Mouse (Mus musculus): ENCODE measurements around the gene Cer1.

Cer1 gene

DNA sequence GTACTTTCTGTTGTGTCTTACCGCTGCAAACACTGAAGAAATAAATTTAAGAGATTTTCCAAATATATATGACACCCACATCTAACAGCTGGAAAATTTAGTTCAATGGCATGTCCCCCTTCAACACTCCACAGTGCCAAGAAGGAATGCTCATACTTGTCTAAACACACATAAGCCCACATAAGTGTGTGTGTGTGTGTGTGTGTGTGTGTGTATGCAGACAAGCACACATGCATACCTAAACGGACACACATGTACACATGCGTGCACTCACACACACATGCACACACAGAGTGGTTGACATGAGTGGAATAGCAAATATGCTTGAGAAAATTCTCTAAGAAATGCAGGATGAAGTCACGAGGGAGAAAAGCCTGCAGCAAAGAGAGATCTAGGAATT lies 12.4 kb downstream of the Cer1 start:
- no peak for DNase-seq

DNA sequence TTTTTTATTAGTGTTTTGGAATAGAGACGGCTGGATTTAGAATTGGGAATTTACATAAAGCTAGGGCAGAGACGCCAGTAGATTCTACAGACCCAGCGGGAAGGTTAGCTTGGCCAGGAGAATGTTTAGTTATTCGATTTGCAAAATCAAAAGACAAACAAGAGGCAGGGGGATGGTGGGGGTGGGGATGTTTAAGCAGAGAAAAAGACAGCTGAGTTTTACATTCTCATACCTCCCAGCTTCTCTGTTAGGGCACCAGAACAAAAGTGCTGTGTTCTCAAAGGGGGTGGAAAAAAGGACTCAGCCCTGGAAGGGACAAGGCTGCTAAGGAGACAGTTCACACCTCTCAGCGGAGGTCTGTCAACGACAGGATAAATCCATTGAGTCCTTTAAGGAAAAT lies 12.8 kb downstream of the Cer1 start:
- DNase-seq, result no peak

DNA sequence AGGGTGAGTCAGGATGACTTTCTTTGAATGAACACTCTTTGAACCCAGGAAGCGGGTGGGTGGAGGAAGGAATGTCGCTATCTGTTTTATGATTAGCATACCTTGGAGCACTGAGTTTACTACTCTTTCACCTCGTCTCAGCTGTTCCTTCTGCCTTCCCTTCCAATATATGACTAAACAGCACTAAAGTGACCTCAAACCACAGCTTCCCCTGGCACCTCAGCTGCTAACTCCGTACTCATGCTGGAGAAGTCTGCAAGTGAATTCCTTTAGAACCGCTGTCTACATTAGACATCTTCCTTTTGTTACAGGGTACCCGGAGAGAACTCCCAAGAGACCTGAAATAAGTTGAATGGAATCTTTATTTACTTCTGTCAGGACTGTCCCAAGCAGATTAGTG lies 14.0 kb downstream of the Cer1 start:
- DNase-seq, result no peak

- DNase-seq, result no peak
Observed at GRCm38 (mm10) chr4:82867731-82868445, 17.1 kb downstream of the Cer1 start.

GRCm38 (mm10) chr4:82867111-82867510 lies 17.8 kb downstream of the Cer1 start:
- no peak for DNase-seq

DNA sequence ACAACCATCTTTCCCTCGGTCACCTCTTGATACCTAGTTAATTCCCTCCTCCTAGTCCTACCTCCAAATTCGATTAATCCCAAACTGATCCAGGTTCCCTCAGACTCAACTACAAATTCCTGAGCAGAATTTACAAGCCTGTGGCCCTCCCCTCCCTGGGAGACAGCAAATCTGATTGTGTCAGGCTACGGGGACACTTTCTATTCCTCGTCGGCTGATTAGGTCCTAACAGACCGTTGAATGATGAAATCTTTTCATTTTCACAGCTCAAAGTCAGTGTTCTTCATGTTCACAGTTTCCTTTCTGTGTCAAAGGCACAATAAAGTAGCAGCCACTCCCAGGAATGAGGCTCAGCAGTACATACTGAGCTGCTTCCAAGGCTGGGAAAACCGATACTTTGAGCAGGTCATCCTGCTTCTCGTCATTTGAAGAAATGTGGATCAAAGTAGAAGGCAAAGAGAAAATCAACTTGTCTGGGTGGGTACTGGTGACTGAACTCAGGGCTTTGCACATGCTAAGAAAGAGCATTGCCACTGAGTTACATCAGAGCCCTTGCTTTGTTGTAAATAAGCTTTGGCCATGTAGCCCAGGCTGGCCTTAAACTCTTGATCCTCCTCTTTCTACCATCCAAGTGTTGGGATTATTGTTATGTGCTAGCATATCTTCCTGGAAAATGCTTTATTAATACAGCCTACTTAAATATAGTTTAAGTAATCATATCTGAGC lies 19.8 kb downstream of the Cer1 start:
- no peak for DNase-seq

- DNase-seq, result no peak
Observed at GRCm38 (mm10) chr4:82863316-82863715, 21.6 kb downstream of the Cer1 start.

DNA sequence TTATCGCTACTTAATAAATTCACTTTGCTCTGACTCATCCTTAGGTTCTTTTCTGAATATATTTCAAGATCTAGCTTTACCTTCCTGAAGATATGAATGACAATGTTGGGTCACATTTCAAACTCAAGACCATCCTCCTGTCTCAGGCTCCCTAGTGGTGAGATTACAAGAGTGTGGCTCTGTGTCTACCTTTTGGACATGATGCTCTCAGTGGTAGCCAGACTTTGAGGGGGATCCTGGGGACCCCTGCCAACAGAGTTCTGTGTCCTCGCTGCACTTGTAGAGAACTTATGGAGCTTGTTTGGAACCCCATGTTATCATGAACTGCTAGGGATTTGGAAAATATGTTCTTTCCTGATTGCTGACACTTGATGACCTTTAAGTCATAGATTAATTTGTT lies 23.5 kb downstream of the Cer1 start:
- no peak for DNase-seq

GRCm38 (mm10) chr4:82860566-82860965 lies 24.4 kb downstream of the Cer1 start:
- DNase-seq, result no peak

DNA sequence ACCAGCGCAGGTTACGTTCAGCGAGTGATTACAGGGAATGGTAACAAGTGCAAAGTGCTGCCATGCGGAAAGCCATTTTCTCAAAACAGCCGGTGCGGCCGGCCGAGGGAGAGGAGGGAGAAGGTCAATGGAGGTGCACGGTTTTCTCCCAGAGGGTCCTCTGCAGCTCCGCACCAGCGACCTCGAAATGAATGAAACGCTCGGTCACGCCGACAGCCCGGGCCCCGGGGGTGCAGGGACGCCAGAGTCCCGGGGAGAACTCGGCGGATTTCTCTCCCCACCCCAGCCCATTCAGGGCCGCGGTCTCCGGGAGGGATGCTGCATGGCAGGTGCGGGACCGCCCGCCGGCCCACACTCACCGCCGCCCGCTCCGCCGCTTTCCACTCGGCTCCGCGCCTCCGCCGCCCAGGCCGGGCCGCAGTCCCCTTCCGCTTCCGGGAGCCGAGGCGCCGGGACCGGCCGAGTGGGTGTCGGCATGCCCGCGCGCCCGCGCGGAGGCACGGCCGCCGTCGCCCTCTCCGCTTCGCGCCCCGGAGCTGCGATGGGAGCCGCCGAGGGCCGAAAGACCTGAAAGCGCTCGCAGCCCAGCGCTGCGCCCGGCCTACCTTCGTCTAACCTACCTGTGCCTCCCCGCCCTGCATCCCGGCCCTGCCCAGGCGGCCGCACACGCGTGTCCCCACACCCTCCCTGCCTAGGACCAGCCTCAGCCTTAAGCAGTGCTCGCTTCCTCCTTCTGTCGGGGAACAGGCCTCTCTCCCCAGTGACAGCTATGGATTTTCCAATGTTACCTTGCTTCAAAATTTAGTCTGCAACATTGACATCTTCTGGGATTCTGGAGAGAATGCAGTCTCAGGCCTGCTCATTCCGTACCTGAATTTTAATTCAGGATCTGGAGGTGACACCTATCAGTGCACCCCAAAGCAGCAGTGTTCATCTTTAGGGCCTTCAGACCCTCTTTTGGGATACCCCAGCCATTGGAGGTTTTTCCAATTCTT lies 25.5 kb downstream of the Cer1 start, which contains the start of gene Zdhhc21:
Gene Zdhhc21, minus strand, starts transcription at position 828 of the 995 bp plus-strand sequence.
- peak; percentile 79 for DNase-seq

DNA sequence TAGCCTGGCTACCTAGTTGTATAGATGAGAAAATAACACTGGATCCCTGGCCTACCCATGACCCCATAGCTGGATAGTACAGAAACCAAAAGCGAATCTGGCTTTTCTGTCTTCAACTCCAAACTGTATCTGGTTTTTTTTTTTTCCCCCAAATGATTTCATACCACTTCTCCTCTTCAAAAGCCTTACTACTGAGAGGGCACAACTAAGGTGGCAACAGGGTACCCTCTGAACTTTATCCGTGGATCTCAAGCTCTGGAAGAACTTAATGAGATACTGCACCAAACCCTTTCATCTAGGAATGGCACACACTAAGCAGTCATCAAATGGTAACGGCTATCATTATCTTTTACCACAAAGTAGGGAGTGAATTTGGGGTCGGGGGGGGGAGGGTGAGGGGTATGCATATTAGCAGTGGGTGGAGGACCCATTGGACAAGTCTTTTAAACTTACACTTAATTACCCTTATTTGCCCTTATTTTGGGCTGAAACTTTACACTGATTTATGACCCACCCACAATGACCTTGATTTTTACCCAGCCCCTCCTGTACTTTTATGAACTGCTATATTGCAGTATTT lies 26.4 kb downstream of the Cer1 start:
- no peak for DNase-seq

DNA sequence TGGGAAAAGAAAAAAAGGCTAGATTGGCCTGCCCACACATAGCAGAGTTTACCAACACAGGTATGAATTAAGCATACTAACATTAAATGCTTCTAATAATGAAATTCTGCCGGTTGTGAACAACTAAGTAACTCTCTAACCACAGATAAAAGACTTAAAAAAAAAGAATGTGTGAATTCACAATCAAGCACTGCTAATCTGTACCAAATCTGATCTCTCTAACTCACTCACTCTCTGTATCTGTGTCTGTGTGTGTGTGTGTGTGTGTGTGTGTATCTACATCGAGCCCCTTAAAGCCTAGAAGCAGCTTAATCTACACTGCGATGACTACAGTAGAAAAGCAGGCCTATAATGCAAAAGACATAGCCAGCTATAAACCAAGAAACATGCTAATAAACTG lies 28.0 kb downstream of the Cer1 start:
- no peak for DNase-seq

DNA sequence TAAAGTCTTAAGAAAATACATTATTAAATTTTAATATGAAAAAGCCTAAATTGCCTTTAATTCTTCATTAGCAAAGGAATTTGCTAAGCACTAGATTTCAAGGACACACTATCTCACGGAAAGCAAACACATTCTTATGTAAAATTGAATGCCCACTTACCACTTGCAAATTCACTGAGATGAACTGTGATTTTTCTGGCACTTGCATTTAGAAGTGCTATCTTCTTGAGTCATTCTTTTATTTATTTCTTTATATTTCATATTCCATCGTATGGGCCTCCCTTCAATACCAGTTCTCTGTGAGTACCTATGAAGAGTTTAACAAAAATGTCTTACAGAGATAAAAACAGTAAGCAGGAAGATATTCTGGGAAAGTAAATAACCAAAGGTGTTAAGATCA lies 31.1 kb downstream of the Cer1 start:
- DNase-seq, result no peak

DNA sequence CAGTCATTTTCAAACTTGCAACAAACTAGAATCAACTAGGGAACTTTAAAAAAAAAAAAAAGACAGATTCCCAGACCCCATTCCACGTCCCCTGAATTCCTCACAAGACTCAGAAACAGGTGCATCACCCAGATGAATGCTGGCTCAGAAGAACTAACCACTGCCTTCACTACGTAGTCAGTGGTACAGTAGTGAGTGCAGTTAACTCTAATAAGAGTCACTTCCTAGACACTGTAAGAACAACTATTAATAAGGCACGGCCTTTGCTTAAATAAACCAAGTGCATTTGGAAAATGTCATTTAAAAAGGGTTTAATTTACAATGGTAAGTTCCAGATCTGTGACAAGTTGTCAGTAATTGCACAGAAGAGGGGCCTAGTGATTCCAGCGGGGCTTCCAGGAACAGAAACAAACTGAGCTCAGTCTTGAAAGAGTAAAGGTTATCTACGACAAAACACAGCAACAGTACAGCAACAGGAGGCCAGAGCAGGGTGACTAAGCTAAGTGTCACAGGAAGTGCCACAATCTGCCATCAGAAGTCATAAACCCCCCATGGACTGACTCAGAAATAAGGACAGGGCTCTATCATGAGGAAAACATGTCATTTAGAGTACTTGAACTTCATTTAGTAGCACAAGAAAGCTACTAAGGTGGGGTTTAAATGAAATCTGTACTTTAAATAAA lies 36.3 kb downstream of the Cer1 start:
- no peak for DNase-seq

- no peak for DNase-seq
Observed at GRCm38 (mm10) chr4:82837526-82838240, 47.3 kb downstream of the Cer1 start.
